ENCODE assay signal across 9 mouse cellular contexts in genomic region chr7:67700846-67701245, GRCm38 (mm10). TPM values are rescaled to one million over a fixed set of nuclear protein-coding genes. Genes with fewer than 3 reads are reported as not detected.
DNase-seq lines count a peak whose midpoint lies in the region; ATAC-seq lines count a peak whose summit lies in the region.
"Had no signal": no experiment of that assay in that cellular context is flagged by ENCODE, and none has a peak within 500 bp of the region (broad histone marks: within the 10 kb centered on the region; RNA-seq: fewer than 3 reads in every experiment).

No protein-coding gene starts in this region.

- H3K4me2 ChIP-seq in forebrain, embryonic 12.5 days, result no peak overlapping the region
- no peak overlapping the region for H3K4me2 ChIP-seq in lung, embryonic 16.5 days (ENCODE audit: low read depth, low read length)
- H3K4me2 ChIP-seq in stomach, embryonic 15.5 days, result no peak overlapping the region
- H3K4me2 ChIP-seq: limb, embryonic 15.5 days had no signal

- no peak overlapping the region for H3K4me3 ChIP-seq in forebrain, embryonic 12.5 days (replicated peaks)
- no peak overlapping the region for H3K4me3 ChIP-seq in lung, embryonic 16.5 days (ENCODE audit: low read length)
- H3K4me3 ChIP-seq in stomach, embryonic 15.5 days (replicated peaks), result no peak overlapping the region
- H3K4me3 ChIP-seq: limb, embryonic 15.5 days had no signal

- no peak overlapping the region for H3K27ac ChIP-seq in forebrain, embryonic 12.5 days
- no peak overlapping the region for H3K27ac ChIP-seq in lung, embryonic 16.5 days (ENCODE audit: low read length)
- peak overlapping the region; percentile 68 for H3K27ac ChIP-seq in stomach, embryonic 15.5 days
- H3K27ac ChIP-seq: limb, embryonic 15.5 days had no signal

- peak; percentile 45 for DNase-seq in layer of hippocampus, adult 11-12 months (ENCODE audit: low spot score)
- DNase-seq in layer of hippocampus, adult 8-10 months (ENCODE audit: low spot score in 2 of 2), result no peak
- peak; percentile 60 for DNase-seq in NIH3T3 (ENCODE audit: low read depth)
- peak; percentile 47 for DNase-seq in induced T-regulatory cell, adult 2 months (ENCODE audit: low read depth)

- H3K27me3 ChIP-seq in forebrain, embryonic 12.5 days, result no peaks in the 10 kb centered on the region
- no peaks in the 10 kb centered on the region for H3K27me3 ChIP-seq in lung, embryonic 16.5 days (ENCODE audit: control insufficient read depth, insufficient read depth, low read depth, low read length)
- no peaks in the 10 kb centered on the region for H3K27me3 ChIP-seq in stomach, embryonic 15.5 days (replicated peaks)
- H3K27me3 ChIP-seq: limb, embryonic 15.5 days had no signal

- H3K9ac ChIP-seq in forebrain, embryonic 12.5 days, result no peak overlapping the region
- no peak overlapping the region for H3K9ac ChIP-seq in lung, embryonic 16.5 days (ENCODE audit: low read length)
- H3K9ac ChIP-seq in stomach, embryonic 15.5 days, result no peak overlapping the region
- H3K9ac ChIP-seq: limb, embryonic 15.5 days had no signal

- no peaks in the 10 kb centered on the region for H3K9me3 ChIP-seq in forebrain, embryonic 12.5 days
- no peaks in the 10 kb centered on the region for H3K9me3 ChIP-seq in lung, embryonic 16.5 days (ENCODE audit: control insufficient read depth, low read length)
- H3K9me3 ChIP-seq in stomach, embryonic 15.5 days, result no peaks in the 10 kb centered on the region
- H3K9me3 ChIP-seq: limb, embryonic 15.5 days had no signal

- ATAC-seq in forebrain, embryonic 12.5 days (ENCODE audit: low FRiP score), result peak; percentile 44; the same call in 1 of the 2 replicates
- peak; percentile 56; the same call in 1 of the 2 replicates for ATAC-seq in lung, embryonic 16.5 days (ENCODE audit: low read depth)
- ATAC-seq in stomach, embryonic 15.5 days (ENCODE audit: insufficient read depth, low FRiP score, low read depth), result peak; percentile 41; the same call in 1 of the 2 replicates
- ATAC-seq in erythroblast, adult 5-6 weeks (replicated peaks; ENCODE audit: low FRiP score, poor library complexity, severe bottlenecking), result no peak

- H3K4me1 ChIP-seq in forebrain, embryonic 12.5 days, result no peaks in the 10 kb centered on the region; the same call in 1 of the 2 replicates
- H3K4me1 ChIP-seq in lung, embryonic 16.5 days (replicated peaks; ENCODE audit: control insufficient read depth, insufficient read depth, low read length), result peaks cover 7% of the 10 kb centered on the region
- H3K4me1 ChIP-seq in stomach, embryonic 15.5 days, result 0 out of 2 replicates have a peak, but pooled peaks cover 3% of the 10 kb centered on the region

- H3K36me3 ChIP-seq in forebrain, embryonic 12.5 days (replicated peaks), result peaks cover 22% of the 10 kb centered on the region
- no peaks in the 10 kb centered on the region; the same call in 1 of the 2 replicates for H3K36me3 ChIP-seq in lung, embryonic 16.5 days (ENCODE audit: control insufficient read depth, insufficient read depth, low read length)
- H3K36me3 ChIP-seq in stomach, embryonic 15.5 days, result 0 out of 2 replicates have a peak, but pooled peaks cover 8% of the 10 kb centered on the region

RNA-seq across cellular contexts. Expression of gene Ttc23, which starts 53.6 kb away (rescaled TPM):
- 1 to 10 TPM; 6.6 to 7.9 (median 7.3) TPM for total RNA-seq in layer of hippocampus, adult 8-10 months (2022)
- polyA plus RNA-seq in forebrain, embryonic 12.5 days (2016; fragmentation: Nextera tagmentation; extraction: Ambion mirVana), result 31.2 and 32.3 TPM in 2 replicates
- polyA plus RNA-seq in lung, embryonic 16.5 days (2015; fragmentation: Nextera tagmentation; extraction: Ambion mirVana), result 27.1 and 29.8 TPM in 2 replicates
- 33.0 and 35.8 TPM in 2 replicates for polyA plus RNA-seq in stomach, embryonic 15.5 days (2015; fragmentation: Nextera tagmentation; extraction: Ambion mirVana)
- 0.84 TPM in 1 of 2 replicates, not detected in the other for total RNA-seq in erythroblast, adult 5-6 weeks (2015; ENCODE audit: low replicate concordance)
- total RNA-seq in erythroblast, adult 5-6 weeks (2017; ENCODE audit: low replicate concordance), result 0.60 and 2.4 TPM in 2 replicates

RNA-seq across cellular contexts. Expression of gene Lrrc28, which starts 55.8 kb away (rescaled TPM):
- 10 to 100 TPM; 26.5 to 45.6 (median 42.1) TPM for total RNA-seq in layer of hippocampus, adult 8-10 months (2022)
- 28.7 and 30.0 TPM in 2 replicates for polyA plus RNA-seq in forebrain, embryonic 12.5 days (2016; fragmentation: Nextera tagmentation; extraction: Ambion mirVana)
- polyA plus RNA-seq in lung, embryonic 16.5 days (2015; fragmentation: Nextera tagmentation; extraction: Ambion mirVana), result 13.5 and 16.9 TPM in 2 replicates
- 12.0 and 14.2 TPM in 2 replicates for polyA plus RNA-seq in stomach, embryonic 15.5 days (2015; fragmentation: Nextera tagmentation; extraction: Ambion mirVana)
- total RNA-seq in erythroblast, adult 5-6 weeks (2015; ENCODE audit: low replicate concordance), result 1.5 and 5.2 TPM in 2 replicates
- total RNA-seq in erythroblast, adult 5-6 weeks (2017; ENCODE audit: low replicate concordance), result 9.4 and 12.4 TPM in 2 replicates

RNA-seq across cellular contexts. Expression of gene Synm, which starts 58.7 kb away (rescaled TPM):
- 10 to 100 TPM; 19.7 to 21.7 (median 20.6) TPM for total RNA-seq in layer of hippocampus, adult 8-10 months (2022)
- polyA plus RNA-seq in forebrain, embryonic 12.5 days (2016; fragmentation: Nextera tagmentation; extraction: Ambion mirVana), result 1.1 and 1.4 TPM in 2 replicates
- 12.9 and 13.8 TPM in 2 replicates for polyA plus RNA-seq in lung, embryonic 16.5 days (2015; fragmentation: Nextera tagmentation; extraction: Ambion mirVana)
- polyA plus RNA-seq in stomach, embryonic 15.5 days (2015; fragmentation: Nextera tagmentation; extraction: Ambion mirVana), result 7.1 and 7.8 TPM in 2 replicates
- not detected in 2 replicates for total RNA-seq in erythroblast, adult 5-6 weeks (2015; ENCODE audit: low replicate concordance)
- not detected in 2 replicates for total RNA-seq in erythroblast, adult 5-6 weeks (2017; ENCODE audit: low replicate concordance)

Comparison
In these comparisons a context has a peak if more than half of its experiments do, and no peak if none do; other contexts are left out.
1. DNase-seq: peak in layer of hippocampus, adult 11-12 months (single experiment), NIH3T3 (single experiment) and induced T-regulatory cell, adult 2 months (single experiment); none in layer of hippocampus, adult 8-10 months (0 of 2).